Mouse (Mus musculus): Measurements from ENCODE around the gene Kdm4b.

GRCm38 (mm10) chr17:56431582-56431981 is 105.7 kb downstream of the Kdm4b start:
- TF ChIP-seq CTCF (IDR thresholded peaks at IDR 0.05; ENCODE audit: low read depth) (no peak), EP300 (optimal IDR thresholded peaks at IDR 0.05) (no peak)
